Mouse (Mus musculus): ENCODE measurements around the gene Bcl2l14. TPM values are rescaled to one million over a fixed set of nuclear protein-coding genes. Genes with fewer than 3 reads are reported as not detected.

Gene Bcl2l14
- polyA plus RNA-seq, 1 experiment from 2014 or later = 0.24 TPM

- no peak for ATAC-seq (replicated peaks; ENCODE audit: low FRiP score)
- WGBS = 68% methylated on average over 10 of the region's 10 CpGs
- no peaks in the 10 kb centered on the region for H3K36me3 ChIP-seq (ENCODE audit: control insufficient read depth, insufficient read depth, low read length)
- no peak overlapping the region for H3K4me3 ChIP-seq (ENCODE audit: low read depth, low read length)
- H3K4me2 ChIP-seq (ENCODE audit: low read depth, low read length, severe bottlenecking) = no peak overlapping the region
- DNase-seq (ENCODE audit: low spot score) = no peak
- H3K9ac ChIP-seq (ENCODE audit: low read length) = no peak overlapping the region
- H3K27ac ChIP-seq (ENCODE audit: low read depth, low read length) = no peak overlapping the region
- no peaks in the 10 kb centered on the region for H3K9me3 ChIP-seq (ENCODE audit: control insufficient read depth, low read length)
- H3K4me1 ChIP-seq (replicated peaks; ENCODE audit: control insufficient read depth, insufficient read depth, low read length) = no peaks in the 10 kb centered on the region
- no peaks in the 10 kb centered on the region for H3K27me3 ChIP-seq (ENCODE audit: control insufficient read depth, insufficient read depth, low read length)
Observed at GRCm38 (mm10) chr6:134366366-134367351, 29.5 kb upstream of the Bcl2l14 start.

GRCm38 (mm10) chr6:134367366-134368281 is 28.5 kb upstream of the Bcl2l14 start:
- ATAC-seq (replicated peaks; ENCODE audit: low FRiP score) (no peak), DNase-seq (ENCODE audit: low spot score) (no peak)
- Histone ChIP-seq H3K27me3 (ENCODE audit: control insufficient read depth, insufficient read depth, low read length) (no peaks in the 10 kb centered on the region), H3K4me3 (ENCODE audit: low read depth, low read length) (no peak overlapping the region), H3K36me3 (ENCODE audit: control insufficient read depth, insufficient read depth, low read length) (no peaks in the 10 kb centered on the region), H3K4me1 (replicated peaks; ENCODE audit: control insufficient read depth, insufficient read depth, low read length) (no peaks in the 10 kb centered on the region), H3K4me2 (ENCODE audit: low read depth, low read length, severe bottlenecking) (no peak overlapping the region), H3K27ac (ENCODE audit: low read depth, low read length) (no peak overlapping the region), H3K9ac (ENCODE audit: low read length) (no peak overlapping the region), H3K9me3 (ENCODE audit: control insufficient read depth, low read length) (no peaks in the 10 kb centered on the region)
- WGBS = 60% methylated on average over 12 of the region's 12 CpGs

GRCm38 (mm10) chr6:134372946-134373345 is 23.2 kb upstream of the Bcl2l14 start:
- 76% methylated on average over 2 of the region's 2 CpGs for WGBS
- Histone ChIP-seq H3K4me1 (replicated peaks; ENCODE audit: control insufficient read depth, insufficient read depth, low read length) (no peaks in the 10 kb centered on the region), H3K4me3 (ENCODE audit: low read depth, low read length) (no peak overlapping the region), H3K9ac (ENCODE audit: low read length) (no peak overlapping the region), H3K36me3 (ENCODE audit: control insufficient read depth, insufficient read depth, low read length) (no peaks in the 10 kb centered on the region), H3K9me3 (ENCODE audit: control insufficient read depth, low read length) (no peaks in the 10 kb centered on the region), H3K27ac (ENCODE audit: low read depth, low read length) (no peak overlapping the region), H3K27me3 (ENCODE audit: control insufficient read depth, insufficient read depth, low read length) (no peaks in the 10 kb centered on the region), H3K4me2 (ENCODE audit: low read depth, low read length, severe bottlenecking) (no peak overlapping the region)
- DNase-seq (ENCODE audit: low spot score) = no peak
- ATAC-seq (replicated peaks; ENCODE audit: low FRiP score) = no peak

- 87% methylated on average over 5 of the region's 5 CpGs for WGBS
- Histone ChIP-seq H3K4me3 (ENCODE audit: low read depth, low read length) (no peak overlapping the region), H3K36me3 (ENCODE audit: control insufficient read depth, insufficient read depth, low read length) (no peaks in the 10 kb centered on the region), H3K9ac (ENCODE audit: low read length) (no peak overlapping the region), H3K9me3 (ENCODE audit: control insufficient read depth, low read length) (no peaks in the 10 kb centered on the region), H3K4me2 (ENCODE audit: low read depth, low read length, severe bottlenecking) (no peak overlapping the region), H3K4me1 (replicated peaks; ENCODE audit: control insufficient read depth, insufficient read depth, low read length) (no peaks in the 10 kb centered on the region), H3K27me3 (ENCODE audit: control insufficient read depth, insufficient read depth, low read length) (no peaks in the 10 kb centered on the region), H3K27ac (ENCODE audit: low read depth, low read length) (no peak overlapping the region)
- ATAC-seq (replicated peaks; ENCODE audit: low FRiP score) (no peak), DNase-seq (ENCODE audit: low spot score) (no peak)
Observed at GRCm38 (mm10) chr6:134377201-134377600, 18.9 kb upstream of the Bcl2l14 start.

- DNase-seq (ENCODE audit: low spot score) (no peak), ATAC-seq (replicated peaks; ENCODE audit: low FRiP score) (no peak)
- no peak overlapping the region for H3K4me3 ChIP-seq (ENCODE audit: low read depth, low read length)
- no peaks in the 10 kb centered on the region for H3K4me1 ChIP-seq (replicated peaks; ENCODE audit: control insufficient read depth, insufficient read depth, low read length)
- no peak overlapping the region for H3K4me2 ChIP-seq (ENCODE audit: low read depth, low read length, severe bottlenecking)
- WGBS = 80% methylated on average over 3 of the region's 3 CpGs
- no peaks in the 10 kb centered on the region for H3K9me3 ChIP-seq (ENCODE audit: control insufficient read depth, low read length)
- no peak overlapping the region for H3K9ac ChIP-seq (ENCODE audit: low read length)
- H3K27ac ChIP-seq (ENCODE audit: low read depth, low read length) = no peak overlapping the region
- H3K27me3 ChIP-seq (ENCODE audit: control insufficient read depth, insufficient read depth, low read length) = no peaks in the 10 kb centered on the region
- H3K36me3 ChIP-seq (ENCODE audit: control insufficient read depth, insufficient read depth, low read length) = no peaks in the 10 kb centered on the region
Observed at GRCm38 (mm10) chr6:134377856-134378255, 18.3 kb upstream of the Bcl2l14 start.

- Histone ChIP-seq H3K4me1 (replicated peaks; ENCODE audit: control insufficient read depth, insufficient read depth, low read length) (no peaks in the 10 kb centered on the region), H3K9me3 (ENCODE audit: control insufficient read depth, low read length) (no peaks in the 10 kb centered on the region), H3K27me3 (ENCODE audit: control insufficient read depth, insufficient read depth, low read length) (no peaks in the 10 kb centered on the region), H3K4me2 (ENCODE audit: low read depth, low read length, severe bottlenecking) (no peak overlapping the region), H3K36me3 (ENCODE audit: control insufficient read depth, insufficient read depth, low read length) (no peaks in the 10 kb centered on the region), H3K4me3 (ENCODE audit: low read depth, low read length) (no peak overlapping the region), H3K27ac (ENCODE audit: low read depth, low read length) (no peak overlapping the region), H3K9ac (ENCODE audit: low read length) (no peak overlapping the region)
- no peak for DNase-seq (ENCODE audit: low spot score)
- WGBS = 87% methylated on average over 6 of the region's 6 CpGs
- no peak for ATAC-seq (replicated peaks; ENCODE audit: low FRiP score)
Observed at GRCm38 (mm10) chr6:134381462-134381861, 14.7 kb upstream of the Bcl2l14 start.

- no peak overlapping the region for H3K4me2 ChIP-seq (ENCODE audit: low read depth, low read length, severe bottlenecking)
- no peaks in the 10 kb centered on the region for H3K27me3 ChIP-seq (ENCODE audit: control insufficient read depth, insufficient read depth, low read length)
- 89% methylated on average over 6 of the region's 6 CpGs for WGBS
- no peaks in the 10 kb centered on the region for H3K4me1 ChIP-seq (replicated peaks; ENCODE audit: control insufficient read depth, insufficient read depth, low read length)
- DNase-seq (ENCODE audit: low spot score) = no peak
- H3K4me3 ChIP-seq (ENCODE audit: low read depth, low read length) = no peak overlapping the region
- no peaks in the 10 kb centered on the region for H3K9me3 ChIP-seq (ENCODE audit: control insufficient read depth, low read length)
- no peak overlapping the region for H3K9ac ChIP-seq (ENCODE audit: low read length)
- no peak for ATAC-seq (replicated peaks; ENCODE audit: low FRiP score)
- H3K36me3 ChIP-seq (ENCODE audit: control insufficient read depth, insufficient read depth, low read length) = no peaks in the 10 kb centered on the region
- no peak overlapping the region for H3K27ac ChIP-seq (ENCODE audit: low read depth, low read length)
Observed at GRCm38 (mm10) chr6:134385931-134386330, 10.2 kb upstream of the Bcl2l14 start.

GRCm38 (mm10) chr6:134387396-134387795 is 8.7 kb upstream of the Bcl2l14 start:
- Histone ChIP-seq H3K9me3 (ENCODE audit: control insufficient read depth, low read length) (no peaks in the 10 kb centered on the region), H3K4me1 (replicated peaks; ENCODE audit: control insufficient read depth, insufficient read depth, low read length) (no peaks in the 10 kb centered on the region), H3K36me3 (ENCODE audit: control insufficient read depth, insufficient read depth, low read length) (no peaks in the 10 kb centered on the region), H3K27me3 (ENCODE audit: control insufficient read depth, insufficient read depth, low read length) (no peaks in the 10 kb centered on the region), H3K27ac (ENCODE audit: low read depth, low read length) (no peak overlapping the region), H3K4me2 (ENCODE audit: low read depth, low read length, severe bottlenecking) (no peak overlapping the region), H3K4me3 (ENCODE audit: low read depth, low read length) (no peak overlapping the region), H3K9ac (ENCODE audit: low read length) (no peak overlapping the region)
- ATAC-seq (replicated peaks; ENCODE audit: low FRiP score) (no peak), DNase-seq (ENCODE audit: low spot score) (no peak)
- WGBS = 87% methylated on average over 10 of the region's 10 CpGs
